8 mouse cellular contexts compared by ENCODE assay signal in genomic region chr10:40309884-40310635, GRCm38 (mm10). TPM values are rescaled to one million over a fixed set of nuclear protein-coding genes. Genes with fewer than 3 reads are reported as not detected.
DNase-seq lines count a peak whose midpoint lies in the region; ATAC-seq and TF ChIP-seq lines count a peak whose summit lies in the region.

No protein-coding gene starts in this region.

- no peak overlapping the region for H3K4me2 ChIP-seq in forebrain, postnatal 0 days (ENCODE audit: low read depth)

- H3K27ac ChIP-seq in embryonic facial prominence, embryonic 10.5 days (replicated peaks): no peak overlapping the region
- no peak overlapping the region for H3K27ac ChIP-seq in forebrain, postnatal 0 days (ENCODE audit: low read depth, low read length)

- no peak for ATAC-seq in forebrain, postnatal 0 days

- H3K9ac ChIP-seq in forebrain, postnatal 0 days: no peak overlapping the region

- DNase-seq in thymus, adult 18-20 months: peak; percentile 10 to 12
- no peak for DNase-seq in thymus, postnatal 10 days (ENCODE audit: low spot score in 2 of 2)
- DNase-seq in embryonic facial prominence, embryonic 10.5 days (ENCODE audit: low spot score): peak; percentile 29
- peak; percentile 33 to 37 for DNase-seq in monocyte, adult 2 months (ENCODE audit: low read depth in 1 of 2, low spot score in 2 of 2)
- DNase-seq in left cerebral cortex, adult 18-20 months (ENCODE audit: low spot score in 2 of 2): no peak
- no peak for DNase-seq in right cerebral cortex, postnatal 4 days
- DNase-seq in layer of hippocampus, adult 18-20 months (ENCODE audit: low spot score in 2 of 2): no peak
- DNase-seq in forebrain, postnatal 0 days: no peak

- H3K4me3 ChIP-seq in embryonic facial prominence, embryonic 10.5 days: no peak overlapping the region
- H3K4me3 ChIP-seq in forebrain, postnatal 0 days (ENCODE audit: low read depth, low read length): no peak overlapping the region

- WGBS in embryonic facial prominence, embryonic 10.5 days: 55% methylated on average over 6 of the region's 6 CpGs
- 56% methylated on average over 6 of the region's 6 CpGs for WGBS in forebrain, postnatal 0 days

- H3K36me3 ChIP-seq in embryonic facial prominence, embryonic 10.5 days (replicated peaks): no peaks in the 10 kb centered on the region
- H3K36me3 ChIP-seq in forebrain, postnatal 0 days (ENCODE audit: insufficient read depth): no peaks in the 10 kb centered on the region

- peaks cover 11% of the 10 kb centered on the region; the same call in 1 of the 2 replicates for H3K4me1 ChIP-seq in embryonic facial prominence, embryonic 10.5 days
- H3K4me1 ChIP-seq in forebrain, postnatal 0 days (ENCODE audit: insufficient read depth): no peaks in the 10 kb centered on the region

- no peak for TF ChIP-seq CTCF in forebrain, postnatal 0 days (IDR thresholded peaks at IDR 0.05; ENCODE audit: low read depth)

- no peaks in the 10 kb centered on the region for H3K27me3 ChIP-seq in embryonic facial prominence, embryonic 10.5 days (replicated peaks; ENCODE audit: low read depth, poor library complexity, severe bottlenecking)
- H3K27me3 ChIP-seq in forebrain, postnatal 0 days (ENCODE audit: insufficient read depth, low read length): no peaks in the 10 kb centered on the region

- H3K9me3 ChIP-seq in embryonic facial prominence, embryonic 10.5 days: peaks cover 8% of the 10 kb centered on the region; the same call in 1 of the 2 replicates
- H3K9me3 ChIP-seq in forebrain, postnatal 0 days (ENCODE audit: low read length): no peaks in the 10 kb centered on the region

RNA-seq across cellular contexts. Expression of gene Amd1, which starts 8.1 kb away (rescaled TPM):
- 86.8 and 91.6 TPM in 2 replicates for polyA plus RNA-seq in embryonic facial prominence, embryonic 10.5 days (2016; fragmentation: Nextera tagmentation; extraction: Ambion mirVana)
- total RNA-seq in left cerebral cortex, adult 18-20 months (2021): 10 to 100 TPM; 88.6 to 92.4 TPM
- 10 to 100 TPM; 91.5 to 95.0 TPM for total RNA-seq in layer of hippocampus, adult 18-20 months (2021)
- total RNA-seq in forebrain, postnatal 0 days (2014; rRNA removed): 73.9 and 75.1 TPM in 2 replicates
- 35.0 and 38.0 TPM in 2 replicates for polyA plus RNA-seq in forebrain, postnatal 0 days (2015; fragmentation: Nextera tagmentation; extraction: Ambion mirVana)

RNA-seq across cellular contexts. Expression of gene Cdk19, which starts 29.3 kb away (rescaled TPM):
- 6.0 and 7.8 TPM in 2 replicates for polyA plus RNA-seq in embryonic facial prominence, embryonic 10.5 days (2016; fragmentation: Nextera tagmentation; extraction: Ambion mirVana)
- 10 to 100 TPM; 47.5 to 49.0 TPM for total RNA-seq in left cerebral cortex, adult 18-20 months (2021)
- 10 to 100 TPM; 35.6 to 36.3 TPM for total RNA-seq in layer of hippocampus, adult 18-20 months (2021)
- total RNA-seq in forebrain, postnatal 0 days (2014; rRNA removed): 33.7 and 37.5 TPM in 2 replicates
- polyA plus RNA-seq in forebrain, postnatal 0 days (2015; fragmentation: Nextera tagmentation; extraction: Ambion mirVana): 11.0 and 11.5 TPM in 2 replicates

RNA-seq across cellular contexts. Expression of gene Gtf3c6, which starts 52.2 kb away (rescaled TPM):
- 171 and 172 TPM in 2 replicates for polyA plus RNA-seq in embryonic facial prominence, embryonic 10.5 days (2016; fragmentation: Nextera tagmentation; extraction: Ambion mirVana)
- total RNA-seq in left cerebral cortex, adult 18-20 months (2021): 10 to 100 TPM; 19.5 to 20.7 TPM
- total RNA-seq in layer of hippocampus, adult 18-20 months (2021): 10 to 100 TPM; 23.2 to 27.2 TPM
- total RNA-seq in forebrain, postnatal 0 days (2014; rRNA removed): 35.0 and 41.9 TPM in 2 replicates
- polyA plus RNA-seq in forebrain, postnatal 0 days (2015; fragmentation: Nextera tagmentation; extraction: Ambion mirVana): 45.4 and 55.0 TPM in 2 replicates

Comparison
In these comparisons a context has a peak if more than half of its experiments do, and no peak if none do; other contexts are left out.
1. DNase-seq: peak in thymus, adult 18-20 months (2 of 2), embryonic facial prominence, embryonic 10.5 days (single experiment) and monocyte, adult 2 months (2 of 2); none in thymus, postnatal 10 days (0 of 2), left cerebral cortex, adult 18-20 months (0 of 2), right cerebral cortex, postnatal 4 days (single experiment), layer of hippocampus, adult 18-20 months (0 of 2) and forebrain, postnatal 0 days (single experiment).